Mouse (Mus musculus) adrenal gland, postnatal 25 days (tissue): ENCODE results near the gene Fam135a. TPM values are rescaled to one million over a fixed set of nuclear protein-coding genes. Genes with fewer than 3 reads are reported as not detected.

Experiments
- total RNA-seq: library from RNA; stranded (reverse); gene quantifications from 2 replicates; pipeline ENCODE4 v1.2.3, GENCODE M21; 2021

The Fam135a gene
- total RNA-seq, 1 experiment from 2014 or later, result 21.5 TPM

Other genes with a start within 250 kb of the Fam135a start
- 76.1 and 97.5 TPM in 2 replicates for gene Smap1, start 178.0 kb downstream of the Fam135a start, total RNA-seq
- 59.7 and 68.2 TPM in 2 replicates for gene Sdhaf4, start 94.7 kb downstream of the Fam135a start, total RNA-seq
- gene Col9a1, start 77.3 kb upstream of the Fam135a start, total RNA-seq, result not detected in 2 replicates